Mouse (Mus musculus) gonadal fat pad, adult 2 months (tissue): ENCODE results near the gene Crmp1. TPM values are rescaled to one million over a fixed set of nuclear protein-coding genes. Genes with fewer than 3 reads are reported as not detected.

Source experiments
- DNase-seq: peaks from one replicate; pipeline ENCODE4 v3.0.0-alpha.2; 2012; ENCODE audit warnings: low read depth
- polyA plus RNA-seq: library from polyadenylated mRNA; depleted of rRNA; stranded (reverse); fragments of >200 nt; gene quantifications from 2 replicates; pipeline ENCODE4 v1.2.3, GENCODE M21; 2012

Gene Crmp1
- polyA plus RNA-seq, 1 experiment: 0.30 TPM

DNA sequence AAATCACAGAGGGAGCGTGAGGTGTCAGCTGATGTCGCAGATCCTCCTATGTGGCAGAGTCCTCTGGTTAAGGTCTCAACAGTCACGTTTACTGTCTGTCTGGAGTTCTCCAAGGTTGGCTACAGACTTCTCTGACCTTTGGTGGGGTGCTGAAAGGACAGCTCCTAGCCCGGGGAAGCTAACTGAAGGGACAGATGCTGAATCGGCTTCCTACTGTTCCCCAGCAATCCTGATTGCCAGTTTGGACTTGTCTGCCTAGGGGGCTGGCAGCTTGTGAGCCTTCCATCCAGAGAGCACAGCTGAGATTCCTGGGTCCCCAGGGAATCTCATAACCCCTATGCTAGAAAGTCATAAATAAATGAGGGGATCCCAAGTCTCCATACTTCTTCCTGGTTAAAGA, 1.2 kb upstream of the Crmp1 start:
- DNase-seq: no peak

GRCm38 (mm10) chr5:37241224-37241623, 516 bp upstream of the Crmp1 start:
- DNase-seq: no peak

DNA sequence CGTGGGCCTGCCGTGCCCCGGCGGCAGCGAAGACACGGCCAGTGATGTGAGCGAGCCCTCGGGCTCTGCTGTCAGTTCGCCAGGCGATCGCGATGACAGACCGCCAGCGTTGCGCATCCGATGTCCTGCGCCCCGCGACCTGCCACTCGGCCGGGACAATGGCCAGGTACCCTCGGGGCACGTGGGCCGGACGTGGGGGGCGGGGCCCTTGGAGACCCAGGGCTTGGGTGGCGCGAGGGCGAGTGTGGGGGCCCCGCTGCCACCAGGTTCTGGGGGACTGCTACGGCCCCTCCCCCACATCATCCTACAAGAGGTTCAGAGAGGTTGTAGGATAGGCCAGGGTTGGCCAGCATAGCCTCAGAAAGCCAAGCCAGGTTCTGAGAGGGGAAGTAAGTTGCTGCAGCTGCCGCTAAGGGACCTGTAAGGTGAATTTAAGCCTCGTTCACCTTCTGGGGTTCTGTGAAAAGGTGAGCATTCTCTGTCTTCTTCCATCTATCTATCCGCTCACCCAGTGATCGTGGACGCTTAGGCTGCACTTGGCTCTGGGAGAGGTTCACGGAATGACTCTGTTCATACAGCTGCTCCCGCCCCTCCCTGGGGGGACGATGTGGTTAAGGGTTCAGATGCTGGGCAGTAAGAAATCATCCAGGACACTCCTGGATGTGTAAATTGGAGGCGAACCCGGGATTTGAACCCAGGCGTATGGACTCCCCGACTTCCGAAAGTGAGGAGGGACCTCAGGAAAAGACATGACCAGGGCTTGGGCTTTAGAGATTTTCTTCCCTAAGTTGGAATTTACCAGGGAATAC, 824 bp downstream of the Crmp1 start:
- no peak for DNase-seq

- DNase-seq: no peak
Observed at GRCm38 (mm10) chr5:37243169-37243886, 1.6 kb downstream of the Crmp1 start.

- DNase-seq: no peak
Observed at GRCm38 (mm10) chr5:37244161-37244560, 2.4 kb downstream of the Crmp1 start.

- DNase-seq: no peak
Observed at GRCm38 (mm10) chr5:37244666-37245242, 3.0 kb downstream of the Crmp1 start.

GRCm38 (mm10) chr5:37245651-37246050, 3.9 kb downstream of the Crmp1 start:
- no peak for DNase-seq

DNA sequence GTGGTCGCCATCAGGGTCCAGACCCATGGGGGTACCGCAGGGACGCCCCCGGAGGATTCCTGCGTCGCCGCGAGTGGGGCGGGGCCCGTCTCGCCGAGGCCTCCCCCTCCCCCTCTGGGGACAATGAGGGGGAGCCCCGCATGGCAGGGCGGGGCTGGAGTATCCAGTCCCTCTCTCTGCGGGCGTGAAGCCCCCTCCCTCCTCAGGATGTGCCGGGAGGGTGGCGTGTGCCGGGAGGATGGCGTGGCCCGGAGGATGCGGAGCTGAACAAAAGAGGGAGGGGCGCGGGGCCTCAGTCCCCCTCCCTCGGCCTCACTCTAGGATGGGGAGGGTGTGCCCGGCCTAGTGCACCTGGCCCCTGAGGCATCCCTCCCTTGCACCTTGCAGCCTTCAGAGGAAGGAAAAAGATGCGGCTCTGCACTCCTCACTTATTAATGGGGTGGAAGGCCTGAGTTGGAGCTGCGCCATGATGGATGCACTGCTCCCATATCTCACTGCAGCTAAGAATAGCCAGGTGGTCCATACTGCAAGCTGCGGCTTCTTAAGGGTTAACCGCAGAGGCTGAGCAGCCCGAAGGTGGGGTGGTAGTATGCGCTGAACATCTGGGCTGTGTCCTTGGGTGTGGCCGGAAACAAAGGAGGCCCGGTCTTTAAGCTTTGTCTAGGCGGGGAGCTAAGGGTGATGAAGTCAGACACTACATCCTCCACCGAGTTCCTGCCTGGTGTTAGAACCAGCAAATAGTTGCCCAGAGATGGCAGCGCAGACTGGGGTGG, 4.6 kb downstream of the Crmp1 start:
- DNase-seq: no peak

GRCm38 (mm10) chr5:37247456-37247855, 5.7 kb downstream of the Crmp1 start:
- DNase-seq: no peak

- DNase-seq: no peak
Observed at GRCm38 (mm10) chr5:37248870-37249269, 7.1 kb downstream of the Crmp1 start.

DNA sequence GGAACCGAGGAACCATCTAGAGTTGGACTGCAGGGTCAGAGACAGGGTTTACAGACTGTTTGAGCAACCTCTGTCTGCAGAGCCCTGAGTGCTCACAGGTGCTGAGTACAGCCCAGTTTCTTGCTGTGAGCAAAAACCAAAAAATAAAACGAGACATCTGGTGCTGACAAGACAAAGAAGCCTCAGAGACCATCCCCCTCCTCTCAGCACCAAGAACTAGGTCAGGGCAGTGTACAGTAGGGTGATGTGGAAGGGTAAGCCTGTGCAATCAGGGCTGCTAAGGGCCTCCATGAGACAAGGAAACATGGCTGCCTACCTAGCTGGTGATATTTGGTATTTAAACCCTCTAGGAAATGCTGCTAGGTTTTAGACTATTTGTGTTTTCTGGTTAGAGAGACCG, 9.9 kb downstream of the Crmp1 start:
- no peak for DNase-seq

DNA sequence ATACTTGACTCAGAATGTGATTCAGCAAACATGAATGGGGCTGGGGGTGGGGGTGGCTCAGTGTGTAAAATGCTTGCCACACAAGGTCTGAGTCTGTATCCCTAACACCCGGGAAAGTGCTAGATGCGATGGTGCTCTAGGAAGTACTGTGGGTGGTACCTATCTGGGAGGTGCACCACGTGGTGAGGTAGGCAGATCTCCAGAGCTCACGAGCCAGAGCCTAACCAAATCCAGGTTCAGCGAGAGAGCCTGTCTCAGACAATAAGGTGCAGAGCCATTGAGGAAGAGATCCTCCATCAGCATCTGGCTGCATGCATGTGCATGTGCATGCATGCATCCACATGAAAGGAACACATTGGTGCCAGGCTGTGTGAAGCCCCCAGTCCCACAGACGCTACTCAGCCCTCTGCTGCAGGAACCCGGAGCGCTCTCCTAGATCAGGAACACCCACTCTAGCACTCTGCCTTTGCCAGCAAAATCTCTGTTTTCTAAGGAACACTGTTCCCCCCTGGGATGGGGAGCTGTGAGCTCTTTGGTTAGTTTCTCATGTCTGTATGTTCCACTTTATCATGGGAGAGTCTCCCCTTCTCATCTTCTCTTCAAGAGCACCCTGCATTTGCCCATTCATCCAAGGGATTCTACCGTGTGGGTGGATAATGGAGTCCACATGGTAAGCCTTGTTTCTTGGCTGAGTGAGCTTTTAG, 10.5 kb downstream of the Crmp1 start:
- no peak for DNase-seq

DNA sequence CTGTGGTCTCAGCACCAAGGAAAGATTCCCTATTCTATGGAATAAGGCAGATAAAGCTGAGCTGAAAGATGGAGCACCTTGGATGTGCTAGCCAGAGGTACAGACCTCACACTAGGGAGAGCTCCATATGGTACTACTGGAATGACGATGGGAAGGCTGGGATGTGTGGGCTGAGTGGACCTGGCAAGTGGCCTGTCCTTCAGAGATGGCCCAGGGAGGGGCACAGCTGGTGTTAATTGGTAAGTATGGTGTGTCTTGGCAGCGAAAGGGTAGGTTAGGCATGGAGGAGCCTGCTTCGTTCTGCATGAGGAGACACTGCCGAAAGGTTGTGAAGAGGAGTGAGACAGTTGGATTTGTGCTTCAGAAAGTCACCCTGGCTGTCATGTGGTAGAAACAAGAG, 12.8 kb downstream of the Crmp1 start:
- DNase-seq: no peak

DNA sequence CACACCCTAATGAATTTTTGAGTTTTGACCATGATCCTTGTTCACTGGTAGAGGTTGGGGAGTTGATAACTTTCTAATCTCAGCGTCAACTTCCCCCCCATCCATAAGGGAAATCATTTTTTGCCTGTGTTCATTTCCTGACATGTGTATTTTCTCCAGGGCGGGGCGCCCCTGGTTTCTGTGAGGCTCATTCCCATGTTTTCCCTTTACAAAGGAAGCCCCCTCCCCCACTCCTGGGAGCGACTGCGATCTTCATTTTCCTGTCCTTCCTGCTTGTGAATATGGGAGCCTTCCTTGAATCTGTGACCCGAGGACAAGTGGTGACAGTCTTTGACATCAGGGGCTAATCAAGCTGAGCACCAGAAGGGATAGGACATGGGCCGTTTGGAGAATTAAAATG, 15.1 kb downstream of the Crmp1 start:
- DNase-seq: no peak

DNA sequence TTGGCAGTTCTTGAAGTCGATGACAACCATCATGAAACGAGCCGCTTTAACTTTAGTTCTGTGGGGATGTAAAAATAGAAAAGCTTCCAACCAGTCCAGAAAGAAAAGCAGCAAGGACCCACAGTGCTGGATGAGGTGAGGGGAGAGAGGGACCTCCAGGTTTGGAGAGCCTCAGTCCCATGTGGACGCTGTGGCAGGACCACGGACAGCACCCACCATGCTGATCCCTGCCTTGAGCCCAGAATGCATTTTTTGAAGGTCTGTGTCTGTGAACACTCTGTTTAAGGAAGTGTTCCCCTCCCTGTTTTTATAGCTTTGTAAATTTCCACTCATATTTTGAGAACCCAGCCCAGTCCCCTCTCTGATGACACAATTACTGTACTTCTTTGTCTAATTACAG, 15.5 kb downstream of the Crmp1 start:
- DNase-seq: no peak

GRCm38 (mm10) chr5:37261734-37262133, 20.0 kb downstream of the Crmp1 start:
- no peak for DNase-seq

- DNase-seq: no peak
Observed at GRCm38 (mm10) chr5:37263816-37264215, 22.1 kb downstream of the Crmp1 start.

- DNase-seq: no peak
Observed at GRCm38 (mm10) chr5:37281021-37281420, 39.3 kb downstream of the Crmp1 start.

DNA sequence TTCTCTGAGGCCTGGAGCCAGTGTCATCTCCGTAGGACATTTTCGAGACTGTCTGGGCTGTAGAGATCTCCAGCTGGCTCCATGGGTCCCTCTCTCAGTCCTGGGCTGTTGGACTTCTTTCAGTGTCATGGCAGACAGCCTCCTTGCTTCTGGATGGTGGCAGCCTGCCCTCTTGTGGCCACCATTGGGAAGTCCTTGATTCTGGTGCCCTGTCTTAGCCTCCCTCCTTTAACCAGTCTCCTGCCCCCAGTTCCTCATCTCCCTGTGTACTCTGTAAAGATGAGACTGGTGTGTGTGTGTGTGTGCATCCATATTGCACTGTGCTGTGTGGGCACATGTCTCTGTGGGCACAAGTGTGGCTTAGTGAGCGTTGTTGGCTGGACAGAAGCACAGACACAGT, 46.6 kb downstream of the Crmp1 start:
- no peak for DNase-seq

DNA sequence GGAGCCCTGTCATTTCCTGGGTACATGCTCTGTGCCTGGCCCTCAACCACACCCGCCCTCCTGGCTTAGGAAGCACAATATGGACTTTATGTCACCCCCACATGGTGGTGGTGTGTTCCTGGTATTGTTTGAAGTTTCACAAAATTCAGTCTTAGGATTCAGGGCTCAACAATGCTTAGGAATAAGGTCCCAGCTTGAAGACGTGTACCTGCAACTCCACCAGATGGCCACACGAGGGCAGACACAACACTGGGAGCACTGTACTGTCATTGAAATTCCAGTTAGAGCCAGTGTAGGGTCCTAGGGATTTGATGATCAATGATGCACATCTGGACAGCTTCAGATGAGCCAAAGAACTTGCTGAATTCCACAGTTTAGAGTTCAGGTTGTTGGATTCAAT, 47.5 kb downstream of the Crmp1 start:
- DNase-seq: no peak

DNA sequence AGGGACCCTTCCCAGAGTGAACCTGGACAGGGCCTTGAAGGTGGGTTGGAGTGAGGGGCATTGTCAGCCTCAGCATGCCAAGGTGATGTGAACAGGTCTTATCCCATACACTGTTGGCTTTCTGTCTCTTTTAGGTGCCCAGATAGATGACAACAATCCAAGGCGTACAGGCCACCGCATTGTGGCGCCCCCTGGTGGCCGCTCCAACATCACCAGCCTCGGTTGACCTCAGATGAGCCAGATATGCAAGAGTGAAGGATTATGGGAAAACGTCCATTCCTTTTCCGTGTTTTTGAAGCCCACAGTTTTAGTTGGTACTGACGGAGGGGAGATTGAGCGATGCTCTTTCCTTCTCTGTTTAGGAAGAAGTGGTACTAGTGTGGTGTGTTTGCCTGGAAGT, 49.2 kb downstream of the Crmp1 start:
- DNase-seq: no peak

DNA sequence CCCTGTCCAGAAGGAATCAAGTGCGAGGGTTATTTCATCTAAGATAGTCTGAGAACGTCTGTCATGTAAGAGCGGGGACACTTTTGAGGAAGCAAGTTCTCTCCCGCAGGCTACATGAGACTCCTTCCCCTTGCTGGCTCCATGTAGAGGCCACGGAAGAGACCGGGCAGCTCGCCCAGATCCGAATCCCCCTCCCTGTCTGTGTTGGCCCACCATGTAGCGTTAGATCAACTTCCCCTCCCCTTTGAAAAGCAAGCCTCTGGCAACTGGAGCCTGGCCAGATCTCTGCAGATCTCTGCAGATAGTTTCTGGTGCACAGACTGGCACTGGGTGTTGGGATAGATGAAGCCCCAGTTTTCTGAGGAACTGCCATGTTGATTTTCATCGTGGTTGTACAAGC, 55.0 kb downstream of the Crmp1 start:
- no peak for DNase-seq
